ENCODE assay signal across 9 mouse cellular contexts in genomic region chr5:92725935-92726334, GRCm38 (mm10). TPM values are rescaled to one million over a fixed set of nuclear protein-coding genes. Genes with fewer than 3 reads are reported as not detected.
DNase-seq lines count a peak whose midpoint lies in the region; ATAC-seq lines count a peak whose summit lies in the region.
"Had no signal": no experiment of that assay in that cellular context is flagged by ENCODE, and none has a peak within 500 bp of the region (broad histone marks: within the 10 kb centered on the region; RNA-seq: fewer than 3 reads in every experiment).

No protein-coding gene starts in this region.

- no peaks in the 10 kb centered on the region for H3K27me3 ChIP-seq in forebrain, embryonic 15.5 days
- no peaks in the 10 kb centered on the region for H3K27me3 ChIP-seq in intestine, embryonic 15.5 days (replicated peaks)
- H3K27me3 ChIP-seq: lung, embryonic 15.5 days had no signal

- intact Hi-C loops in left cerebral cortex, postnatal 36 days (cut with DNase I), result loop anchor here (5.0 kb wide), 1 partner anchor 436 kb away; no protein-coding TSS in a partner anchor

- peak; percentile 72 for ATAC-seq in forebrain, embryonic 15.5 days (replicated peaks)
- peak; percentile 34; the same call in 1 of the 2 replicates for ATAC-seq in intestine, embryonic 15.5 days

- H3K4me1 ChIP-seq in forebrain, embryonic 15.5 days, result no peaks in the 10 kb centered on the region
- H3K4me1 ChIP-seq in intestine, embryonic 15.5 days (replicated peaks), result peaks cover 11% of the 10 kb centered on the region; the same call in 1 of the 2 replicates

- no peak overlapping the region for H3K4me3 ChIP-seq in forebrain, embryonic 15.5 days
- H3K4me3 ChIP-seq in intestine, embryonic 15.5 days (replicated peaks), result no peak overlapping the region
- H3K4me3 ChIP-seq: lung, embryonic 15.5 days had no signal

- peak; percentile 63 for DNase-seq in kidney, adult 18-20 months
- no peak for DNase-seq in kidney, adult 11 months
- peak; percentile 45 for DNase-seq in brain, embryonic 18.5 days (ENCODE audit: low read depth, low spot score)
- peak; percentile 10 to 47 for DNase-seq in left cerebral cortex, postnatal 36 days (ENCODE audit: low spot score in 2 of 2)
- peak; percentile 12 for DNase-seq in naive thymus-derived CD4-positive, alpha-beta T cell, adult 2 months (ENCODE audit: low read depth)
- DNase-seq in yolk sac, embryonic 10.5 days (ENCODE audit: low spot score), result peak; percentile 38

- H3K27ac ChIP-seq in forebrain, embryonic 15.5 days (replicated peaks), result no peak overlapping the region
- no peak overlapping the region for H3K27ac ChIP-seq in intestine, embryonic 15.5 days
- H3K27ac ChIP-seq: lung, embryonic 15.5 days had no signal

- H3K9ac ChIP-seq in forebrain, embryonic 15.5 days (replicated peaks), result no peak overlapping the region
- H3K9ac ChIP-seq in intestine, embryonic 15.5 days, result no peak overlapping the region
- H3K9ac ChIP-seq: lung, embryonic 15.5 days had no signal

- no peaks in the 10 kb centered on the region for H3K36me3 ChIP-seq in forebrain, embryonic 15.5 days
- H3K36me3 ChIP-seq in intestine, embryonic 15.5 days, result no peaks in the 10 kb centered on the region
- H3K36me3 ChIP-seq: lung, embryonic 15.5 days had no signal

- no peak overlapping the region for H3K4me2 ChIP-seq in forebrain, embryonic 15.5 days (replicated peaks)
- no peak overlapping the region for H3K4me2 ChIP-seq in intestine, embryonic 15.5 days (replicated peaks)
- H3K4me2 ChIP-seq: lung, embryonic 15.5 days had no signal

- 30% methylated on average over 6 of the region's 6 CpGs for WGBS in forebrain, embryonic 15.5 days
- WGBS in intestine, embryonic 15.5 days, result 28% methylated on average over 6 of the region's 6 CpGs

- no peaks in the 10 kb centered on the region for H3K9me3 ChIP-seq in forebrain, embryonic 15.5 days
- no peaks in the 10 kb centered on the region for H3K9me3 ChIP-seq in intestine, embryonic 15.5 days
- H3K9me3 ChIP-seq: lung, embryonic 15.5 days had no signal

RNA-seq across cellular contexts. Expression of gene Shroom3, which starts 42.7 kb away (rescaled TPM):
- 2.4 and 2.9 TPM in 2 replicates for polyA plus RNA-seq in forebrain, embryonic 15.5 days (2015; fragmentation: Nextera tagmentation; extraction: Ambion mirVana)
- 8.1 and 10.3 TPM in 2 replicates for polyA plus RNA-seq in intestine, embryonic 15.5 days (2015; fragmentation: Nextera tagmentation; extraction: Ambion mirVana)
- total RNA-seq in left cerebral cortex, postnatal 36 days (2021), result 1 to 10 TPM; 3.3 to 3.4 TPM

RNA-seq across cellular contexts. Expression of gene Ccdc158, which starts 50.9 kb away (rescaled TPM):
- polyA plus RNA-seq in forebrain, embryonic 15.5 days (2015; fragmentation: Nextera tagmentation; extraction: Ambion mirVana), result 0.45 and 0.75 TPM in 2 replicates
- 0.91 and 1.1 TPM in 2 replicates for polyA plus RNA-seq in intestine, embryonic 15.5 days (2015; fragmentation: Nextera tagmentation; extraction: Ambion mirVana)
- under 1 TPM; 0.30 to 0.39 TPM for total RNA-seq in left cerebral cortex, postnatal 36 days (2021)
